Mouse (Mus musculus): ENCODE data around the gene Cdt1. TPM values are rescaled to one million over a fixed set of nuclear protein-coding genes. Genes with fewer than 3 reads are reported as not detected.
A peak's percentile ranks its signal among the peaks of the same experiment; 100 is the strongest.

Cdt1 gene
- 10 to 100 TPM; 33.2 to 36.6 TPM for total RNA-seq (2021)
- long read RNA-seq, experiment 1, transcript Cdt1-201 (10 exons, 2,189 nt), result major isoform, 25 of 39 reads
- long read RNA-seq, experiment 1, partial matches to known transcripts, result 10 of 39 reads
- long read RNA-seq, experiment 1, other reads (novel, unspliced or antisense), result 2 of 39 reads
- long read RNA-seq, experiment 2, transcript Cdt1-201 (10 exons, 2,189 nt), result major isoform, 42 of 78 reads
- long read RNA-seq, experiment 2, partial matches to known transcripts, result 30 of 78 reads
- long read RNA-seq, experiment 2, other reads (novel, unspliced or antisense), result 3 of 78 reads

DNA sequence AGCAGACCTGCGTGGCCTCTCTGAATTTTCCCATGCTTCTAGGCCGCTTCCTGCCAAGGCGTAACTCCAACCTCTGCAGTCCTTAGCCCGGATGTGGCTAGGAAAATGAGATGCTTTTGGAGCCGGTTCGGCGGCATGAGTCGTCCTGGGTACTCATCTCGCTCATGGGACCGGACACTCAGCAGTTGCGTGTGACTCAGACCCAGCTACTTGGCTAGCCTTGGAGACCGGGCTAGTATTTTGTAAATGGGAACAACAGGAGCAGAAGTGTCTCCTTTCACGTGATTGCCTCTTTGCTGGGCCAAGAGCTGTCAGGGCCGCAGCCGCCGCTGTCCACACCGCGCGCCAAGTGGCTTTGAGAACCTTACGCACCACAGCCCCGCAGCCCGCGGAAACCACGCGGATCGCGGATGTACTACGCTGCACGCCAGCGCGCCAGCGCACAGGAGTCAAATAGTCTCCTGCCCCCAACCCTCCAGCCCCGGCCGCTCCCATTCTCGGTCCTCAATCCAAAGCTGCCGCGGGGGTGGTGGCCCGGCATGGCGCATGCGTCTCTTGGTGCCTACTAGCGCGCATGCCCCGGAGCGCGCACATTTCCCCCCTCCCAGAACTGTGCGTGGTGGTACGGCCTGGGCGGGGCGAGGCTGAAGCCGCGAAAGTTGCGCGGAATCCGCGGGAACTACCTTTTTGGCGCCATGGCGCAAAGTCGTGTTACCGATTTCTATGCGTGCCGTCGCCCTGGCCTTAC, at the start of gene Cdt1:
TSS of gene Cdt1 (plus strand) at position 655 of the 748 bp plus-strand sequence.
- peak; percentile 92 to 96 for DNase-seq (ENCODE audit: low spot score in 2 of 2)

DNA sequence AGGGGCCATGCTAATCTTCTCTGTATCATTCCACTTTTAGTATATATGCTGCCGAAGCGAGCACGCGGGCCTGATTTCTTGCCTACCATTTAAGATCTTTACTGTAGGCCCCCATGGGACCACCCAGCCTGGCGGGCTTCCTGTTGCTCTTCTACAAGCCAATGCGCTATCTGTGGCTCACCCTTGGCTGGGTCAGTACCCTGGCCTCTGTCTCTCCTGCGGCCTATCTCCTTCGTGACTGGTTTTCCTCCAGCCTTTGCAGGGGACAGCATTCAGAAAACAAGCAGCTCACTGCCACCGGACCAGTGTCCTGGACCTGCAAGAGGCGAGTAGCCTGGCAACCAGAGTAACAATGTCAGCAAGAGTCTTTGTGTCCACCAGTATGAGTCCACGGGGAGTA, 47.2 kb upstream of the Cdt1 start:
- no peak for DNase-seq (ENCODE audit: low spot score in 2 of 2)

DNA sequence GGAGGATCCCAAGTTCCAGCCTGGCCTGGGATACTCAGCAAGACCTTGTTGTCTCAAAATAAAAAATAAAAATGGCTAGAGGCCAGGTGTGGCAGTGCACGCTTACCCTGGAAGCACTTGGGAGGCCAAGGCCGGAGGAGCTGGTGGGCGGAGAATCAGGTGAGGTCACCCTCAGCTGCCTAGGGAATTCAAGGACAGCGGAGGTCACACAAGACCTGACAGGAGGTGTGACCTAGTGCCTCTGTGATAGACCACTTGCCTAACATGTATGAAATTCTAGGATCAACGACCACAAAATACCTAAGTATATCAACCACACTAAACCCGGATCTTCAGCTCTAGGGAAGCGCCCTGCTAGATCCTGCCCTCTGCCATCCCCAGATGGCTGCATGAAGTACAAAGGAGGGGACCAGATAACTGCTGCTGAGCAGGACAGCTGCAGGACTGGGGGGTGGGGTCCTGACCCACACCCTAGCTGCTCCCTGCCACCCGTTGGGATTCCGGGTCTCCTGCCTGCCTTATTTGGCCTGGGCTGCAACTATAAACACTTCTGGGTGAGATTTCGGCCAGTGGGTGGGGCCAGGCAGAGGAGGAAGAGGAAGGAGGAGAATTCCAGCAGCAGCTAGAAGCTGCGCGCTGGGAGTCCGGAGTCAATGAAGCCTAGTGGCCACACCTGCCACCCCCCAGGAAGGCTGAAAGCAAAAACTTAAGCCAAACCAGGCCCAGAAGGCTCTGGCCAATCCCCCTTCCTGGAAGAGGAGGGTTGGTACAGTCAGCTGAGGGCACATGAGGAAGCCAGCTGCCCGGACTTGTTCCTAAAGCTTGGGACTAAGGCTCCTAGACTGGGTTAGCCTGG, 44.8 kb upstream of the Cdt1 start:
- no peak for DNase-seq (ENCODE audit: low spot score in 2 of 2)

- DNase-seq (ENCODE audit: low spot score in 2 of 2), result no peak
These were observed 44.0 kb upstream of the Cdt1 start for GRCm38 (mm10) chr8:122523652-122524360.

DNA sequence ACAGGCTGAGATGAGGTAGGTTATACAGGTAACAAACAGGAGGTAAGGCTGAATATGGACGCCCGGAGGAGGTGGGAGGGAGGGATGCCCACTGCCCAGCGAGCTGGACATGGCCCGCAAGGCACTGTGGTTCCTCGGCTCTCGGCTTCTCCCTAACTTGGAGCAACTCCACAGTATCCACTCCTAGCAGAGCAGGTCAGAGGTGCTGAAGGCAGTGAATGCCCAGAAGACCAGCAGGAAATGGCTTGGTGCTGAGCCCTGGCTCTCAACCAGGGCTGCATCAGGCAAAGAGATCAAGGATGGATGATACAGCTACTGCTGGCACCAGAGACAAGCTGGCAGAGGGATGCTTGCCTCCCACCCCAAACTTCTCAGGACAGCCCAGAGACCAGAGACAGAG, 43.3 kb upstream of the Cdt1 start:
- no peak for DNase-seq (ENCODE audit: low spot score in 2 of 2)

DNA sequence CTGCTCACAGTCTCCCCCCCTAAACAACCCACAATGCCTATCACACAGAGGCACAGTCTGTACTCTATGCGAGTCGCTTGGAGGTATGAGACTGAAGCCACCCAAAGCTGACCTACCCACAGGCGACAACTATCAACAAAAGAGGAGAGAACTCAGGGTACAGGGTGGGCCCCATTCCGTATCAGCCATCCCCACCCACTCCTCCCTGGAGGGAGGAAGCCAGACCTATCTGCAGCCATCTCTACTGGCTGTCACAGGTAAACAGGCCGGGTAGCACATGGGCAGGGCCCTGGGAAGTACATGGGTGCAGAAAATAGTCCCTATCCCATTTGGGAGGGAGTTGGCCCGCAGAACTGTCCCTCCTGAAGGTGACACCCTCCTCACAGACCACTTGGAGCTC, 42.8 kb upstream of the Cdt1 start:
- no peak for DNase-seq (ENCODE audit: low spot score in 2 of 2)

DNA sequence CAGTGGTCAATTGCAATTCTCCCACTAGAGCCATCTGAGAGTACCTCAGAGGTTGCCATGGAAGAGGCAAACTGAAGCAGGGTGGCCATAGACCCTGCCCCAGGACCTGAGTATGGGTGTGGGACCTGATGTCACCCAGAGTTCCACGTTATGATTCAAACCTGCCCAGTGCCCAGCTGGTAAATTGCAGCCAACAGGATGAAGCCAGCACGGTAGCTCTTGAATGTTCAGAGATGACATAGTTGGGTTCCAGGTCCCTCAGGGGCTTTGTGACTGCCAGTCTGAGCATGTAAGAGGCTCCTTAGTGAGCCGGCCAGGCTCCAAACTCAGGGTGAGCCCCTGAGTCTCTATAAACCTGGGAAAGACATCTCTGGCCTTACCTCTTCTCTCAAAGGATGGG, 41.7 kb upstream of the Cdt1 start:
- DNase-seq (ENCODE audit: low spot score in 2 of 2), result no peak

- no peak for DNase-seq (ENCODE audit: low spot score in 2 of 2)
These were observed 41.2 kb upstream of the Cdt1 start for GRCm38 (mm10) chr8:122526526-122527170.

- no peak for DNase-seq (ENCODE audit: low spot score in 2 of 2)
These were observed 39.9 kb upstream of the Cdt1 start for GRCm38 (mm10) chr8:122527937-122528336.

DNA sequence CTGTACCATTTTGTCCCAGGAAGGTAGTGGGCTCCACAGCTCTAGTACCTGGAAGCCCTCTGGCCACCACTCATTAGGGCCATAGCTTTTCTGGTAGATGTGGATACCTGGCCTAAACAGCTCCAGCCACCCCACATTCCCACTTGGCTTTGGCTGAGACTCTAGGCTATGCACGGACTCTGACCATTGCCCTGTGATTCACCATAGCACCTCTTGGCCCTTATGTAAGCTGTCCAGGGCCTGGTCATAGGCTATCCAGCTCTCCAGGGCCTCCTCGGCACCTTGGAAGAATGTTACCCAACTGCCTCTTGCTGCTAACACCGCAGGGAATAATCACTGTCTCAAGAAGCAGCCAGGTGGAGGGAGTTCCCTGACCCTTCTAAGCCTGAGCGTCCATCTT, 38.7 kb upstream of the Cdt1 start:
- no peak for DNase-seq (ENCODE audit: low spot score in 2 of 2)

DNA sequence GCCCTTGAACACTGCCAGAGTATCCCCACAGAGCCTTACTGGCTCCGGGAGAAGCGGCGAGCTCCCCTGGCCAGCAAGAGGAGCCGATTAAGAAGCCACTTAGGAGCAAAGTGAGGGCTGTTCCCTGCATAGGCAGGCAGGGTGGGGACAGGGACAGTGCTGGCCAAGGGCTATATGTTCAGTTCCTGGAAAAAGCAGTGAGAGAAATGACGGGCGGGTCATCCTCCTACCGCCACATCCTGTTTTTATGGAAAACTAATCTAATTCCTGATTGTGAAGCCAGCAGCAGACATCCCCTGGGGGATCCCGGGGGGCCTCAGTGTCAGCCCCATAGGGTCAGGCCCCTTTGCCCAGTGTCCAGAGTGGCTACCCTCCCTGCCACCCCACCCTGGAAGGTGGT, 36.5 kb upstream of the Cdt1 start:
- no peak for DNase-seq (ENCODE audit: low spot score in 2 of 2)

- DNase-seq (ENCODE audit: low spot score in 2 of 2), result no peak
These were observed 30.8 kb upstream of the Cdt1 start for GRCm38 (mm10) chr8:122537033-122537432.

- DNase-seq (ENCODE audit: low spot score in 2 of 2), result no peak
These were observed 30.0 kb upstream of the Cdt1 start for GRCm38 (mm10) chr8:122537812-122538211.

GRCm38 (mm10) chr8:122538310-122539076, 29.3 kb upstream of the Cdt1 start:
- no peak for DNase-seq (ENCODE audit: low spot score in 2 of 2)

DNA sequence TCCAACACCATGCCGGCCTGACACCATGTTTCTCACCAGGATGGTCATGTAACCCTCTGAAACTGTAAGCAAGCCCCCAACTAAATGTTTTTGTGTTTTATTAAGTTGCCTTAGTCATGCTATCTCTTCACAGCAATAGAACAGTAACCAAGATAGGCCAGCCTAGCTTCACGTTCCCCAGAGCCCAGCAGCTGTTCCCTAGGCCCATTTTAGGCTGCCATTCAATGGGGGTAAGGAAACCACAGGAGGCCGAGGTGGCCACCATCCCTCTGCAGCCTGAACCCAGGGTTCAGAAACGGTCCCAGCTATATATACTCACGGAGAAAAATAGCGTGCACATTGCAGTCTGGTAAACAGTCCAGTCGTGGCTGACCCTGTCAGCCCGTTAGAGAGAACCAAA, 23.7 kb upstream of the Cdt1 start:
- no peak for DNase-seq (ENCODE audit: low spot score in 2 of 2)

GRCm38 (mm10) chr8:122546066-122546755, 21.6 kb upstream of the Cdt1 start:
- no peak for DNase-seq (ENCODE audit: low spot score in 2 of 2)

DNA sequence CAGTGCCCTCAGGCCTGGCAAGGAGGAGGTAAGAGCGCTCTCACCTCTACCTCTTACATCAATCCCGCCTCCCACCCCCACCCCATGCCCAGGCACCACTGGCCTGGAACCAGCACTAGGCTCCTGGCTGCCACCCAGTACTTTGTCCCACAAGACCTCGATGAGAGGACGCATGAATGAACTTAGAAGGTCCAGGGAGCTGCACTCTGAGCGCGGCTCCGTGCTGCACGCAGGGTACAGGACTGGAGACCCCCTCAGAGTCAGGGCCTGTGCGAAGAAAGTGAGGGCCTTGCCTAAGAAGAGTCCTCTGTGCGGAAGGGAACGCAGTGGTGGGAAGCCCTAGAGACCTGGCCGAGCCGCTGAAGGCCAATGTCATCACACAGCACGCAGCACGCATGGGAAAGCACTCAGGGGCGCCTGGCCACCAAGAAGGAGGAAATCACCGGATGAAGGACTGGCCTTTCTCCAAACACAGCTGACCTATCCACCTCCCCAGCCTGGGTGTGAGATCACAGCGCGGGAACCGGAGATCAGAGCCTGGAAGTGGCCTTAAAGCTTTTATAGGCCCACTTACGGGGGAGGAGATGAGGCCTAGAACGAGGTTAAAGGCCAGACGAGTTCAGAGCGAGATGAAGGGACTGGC, 20.9 kb upstream of the Cdt1 start:
- peak in 1 of 2 experiments; percentile 29 for DNase-seq (ENCODE audit: low spot score in 2 of 2)

DNA sequence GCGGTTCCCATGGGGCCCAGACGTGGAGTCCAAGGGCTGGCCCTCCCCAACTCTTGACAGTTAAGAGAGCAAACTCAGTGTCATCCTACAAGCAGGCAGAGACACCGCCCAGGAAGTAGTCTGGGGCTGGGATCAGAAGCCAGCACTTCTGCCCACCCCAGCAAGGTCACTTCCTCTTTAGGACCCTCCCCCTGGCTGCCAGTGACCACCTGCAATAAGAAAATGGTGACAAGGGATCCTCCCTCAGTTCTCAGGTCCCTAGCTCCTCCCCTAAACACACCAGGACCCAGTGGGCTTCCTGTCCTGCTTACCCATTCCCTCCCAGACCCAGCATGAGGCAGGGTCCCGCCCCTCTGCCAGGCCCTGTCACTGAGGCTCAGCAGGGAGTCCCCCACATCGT, 20.0 kb upstream of the Cdt1 start:
- no peak for DNase-seq (ENCODE audit: low spot score in 2 of 2)

DNA sequence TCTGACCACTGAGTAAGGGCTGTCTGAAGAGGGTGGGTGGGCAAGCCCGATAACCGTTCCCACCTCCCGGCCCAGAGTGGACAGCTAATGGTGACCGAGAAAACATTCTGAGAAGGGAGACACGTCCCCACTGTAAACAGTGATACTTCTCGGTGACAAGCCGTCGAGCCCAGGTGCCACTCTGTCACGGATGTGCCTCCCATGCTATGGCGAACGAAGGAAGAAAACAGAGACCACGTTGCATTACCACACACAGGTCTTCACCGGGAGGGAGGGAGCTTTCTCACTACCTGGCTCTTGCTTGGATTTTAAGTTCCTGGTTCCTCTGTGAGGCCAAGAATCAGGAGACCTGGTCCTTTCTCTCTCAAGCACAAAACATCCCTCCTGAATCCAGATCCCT, 19.5 kb upstream of the Cdt1 start:
- DNase-seq (ENCODE audit: low spot score in 2 of 2), result no peak
